Mouse (Mus musculus) heart, adult 9 months (tissue): Measurements from ENCODE around the gene Tlr8.
A peak's percentile ranks its signal among the peaks of the same experiment; 100 is the strongest.
"Not testable (repeated sequence)": the region's sequence is repeated elsewhere in the genome, so short reads cannot be mapped to it uniquely, and the experiment has no call there.

ENCODE experiments used
- DNase-seq, 2 experiments: peaks; one replicate each; pipeline ENCODE4 v3.0.0; 2022; ENCODE audit warnings: low spot score in 2 of 2

Gene Tlr8

GRCm38 (mm10) chrX:167264086-167264485, at the start of gene Tlr8:
Gene Tlr8, minus strand, starts transcription at chrX:167264329.
- peak in 1 of 2 experiments; percentile 2 for DNase-seq

- DNase-seq = not testable (repeated sequence)
Measured at GRCm38 (mm10) chrX:167302061-167302460, 37.9 kb upstream of the Tlr8 start.

- peak; percentile 8 to 33 for DNase-seq
Measured at GRCm38 (mm10) chrX:167276953-167277352, 12.8 kb upstream of the Tlr8 start.

- DNase-seq = no peak
Measured at GRCm38 (mm10) chrX:167276551-167276950, 12.4 kb upstream of the Tlr8 start.

GRCm38 (mm10) chrX:167263530-167263929, 599 bp downstream of the Tlr8 start:
- no peak for DNase-seq

- no peak for DNase-seq
Measured at GRCm38 (mm10) chrX:167241736-167242135, 22.4 kb downstream of the Tlr8 start.

GRCm38 (mm10) chrX:167239293-167239921, 24.7 kb downstream of the Tlr8 start:
- no peak for DNase-seq

- peak; percentile 26 to 47 for DNase-seq
Measured at GRCm38 (mm10) chrX:167233104-167233687, 30.9 kb downstream of the Tlr8 start.

GRCm38 (mm10) chrX:167231150-167231549, 33.0 kb downstream of the Tlr8 start:
- DNase-seq = peak; percentile 16 to 22

GRCm38 (mm10) chrX:167229819-167230218, 34.3 kb downstream of the Tlr8 start:
- DNase-seq = no peak

- DNase-seq = peak; percentile 43 to 59
Measured at GRCm38 (mm10) chrX:167229206-167229605, 34.9 kb downstream of the Tlr8 start.

- no peak for DNase-seq
Measured at GRCm38 (mm10) chrX:167227756-167228155, 36.4 kb downstream of the Tlr8 start.

- DNase-seq = peak in 1 of 2 experiments; percentile 21
Measured at GRCm38 (mm10) chrX:167227138-167227537, 37.0 kb downstream of the Tlr8 start.

GRCm38 (mm10) chrX:167226570-167226969, 37.6 kb downstream of the Tlr8 start:
- DNase-seq = no peak

GRCm38 (mm10) chrX:167212707-167213106, 51.4 kb downstream of the Tlr8 start:
- peak; percentile 45 to 54 for DNase-seq

- DNase-seq = peak in 1 of 2 experiments; percentile 16
Measured at GRCm38 (mm10) chrX:167211871-167212555, 52.1 kb downstream of the Tlr8 start.

- DNase-seq = peak; percentile 62 to 71
Measured at GRCm38 (mm10) chrX:167210319-167210728, 53.8 kb downstream of the Tlr8 start.

- DNase-seq = peak in 1 of 2 experiments; percentile 14
Measured at GRCm38 (mm10) chrX:167209828-167210227, 54.3 kb downstream of the Tlr8 start.

- DNase-seq = peak; percentile 87 to 93
Measured at GRCm38 (mm10) chrX:167208978-167209754, 55.0 kb downstream of the Tlr8 start, which contains the start of gene Tmsb4x. Gene Tmsb4x, minus strand, starts transcription at chrX:167209315.

- peak in 1 of 2 experiments; percentile 30 for DNase-seq
Measured at GRCm38 (mm10) chrX:167208506-167208820, 55.7 kb downstream of the Tlr8 start.

- peak in 1 of 2 experiments; percentile 22 for DNase-seq
Measured at GRCm38 (mm10) chrX:167207741-167208505, 56.2 kb downstream of the Tlr8 start.
